Mouse (Mus musculus) limb, embryonic 10.5 days (tissue): Measurements from ENCODE around the gene 1700030J22Rik. TPM values are rescaled to one million over a fixed set of nuclear protein-coding genes. Genes with fewer than 3 reads are reported as not detected.

ENCODE experiments used
- DNase-seq: peaks from one replicate; pipeline ENCODE4 v3.0.0-alpha.2; 2017; ENCODE audit warnings: low spot score
- H3K27ac ChIP-seq: fragments of 300-500 bp; sonication (generic); 2 replicates; pipeline ENCODE4 v1.5.1; 2016; ENCODE audit warnings: mild to moderate bottlenecking
- H3K27me3 ChIP-seq: fragments of 300-500 bp; sonication (generic); 2 replicates; pipeline ENCODE4 v1.6.1; 2016; ENCODE audit warnings: low read depth, mild to moderate bottlenecking; ENCODE audit not compliant: poor library complexity, severe bottlenecking
- H3K36me3 ChIP-seq: fragments of 300-500 bp; sonication (generic); 2 replicates; pipeline ENCODE4 v1.6.1; 2016; ENCODE audit warnings: mild to moderate bottlenecking, moderate library complexity
- H3K4me1 ChIP-seq: fragments of 300-500 bp; sonication (generic); 2 replicates; pipeline ENCODE4 v1.6.1; 2016
- H3K4me3 ChIP-seq: fragments of 300-500 bp; sonication (generic); 2 replicates; pipeline ENCODE4 v1.5.1; 2016; ENCODE audit warnings: mild to moderate bottlenecking, moderate library complexity
- H3K9me3 ChIP-seq: fragments of 300-500 bp; sonication (generic); replicated peaks from 2 replicates; pipeline ENCODE4 v1.6.1; 2016; ENCODE audit warnings: mild to moderate bottlenecking
- WGBS: fragments of 180-500 bp; shearing (Covaris S2); methylation state at CpG from one replicate; pipeline ENCODE4 v1.1.7; 2016; 5-methylcytosine and 5-hydroxymethylcytosine counted together
- polyA plus RNA-seq: library from polyadenylated mRNA; unstranded; fragments of >200 nt; fragmentation: Nextera tagmentation; extraction: Ambion mirVana; gene quantifications from 2 replicates; pipeline ENCODE4 v1.2.1, GENCODE M21; 2016

The 1700030J22Rik gene
- polyA plus RNA-seq, 1 experiment from 2014 or later: 1.5 TPM

GRCm38 (mm10) chr8:116945169-116945910 is 33.4 kb downstream of the 1700030J22Rik start:
- Histone ChIP-seq H3K9me3 (no peaks in the 10 kb centered on the region), H3K27ac (no peak overlapping the region), H3K4me1 (peaks cover 23% of the 10 kb centered on the region), H3K27me3 (no peaks in the 10 kb centered on the region), H3K36me3 (peaks cover 13% of the 10 kb centered on the region), H3K4me3 (no peak overlapping the region)
- 93% methylated on average over 9 of the region's 9 CpGs for WGBS
- no peak for DNase-seq

- Histone ChIP-seq H3K4me1 (peaks cover 23% of the 10 kb centered on the region), H3K36me3 (peaks cover 17% of the 10 kb centered on the region), H3K27ac (no peak overlapping the region), H3K4me3 (peak overlapping the region; percentile 96), H3K9me3 (no peaks in the 10 kb centered on the region), H3K27me3 (no peaks in the 10 kb centered on the region)
- WGBS: 22% methylated on average over 4 of the region's 4 CpGs
- DNase-seq: no peak
Observed at GRCm38 (mm10) chr8:116944385-116944696, 34.4 kb downstream of the 1700030J22Rik start.

- Histone ChIP-seq H3K27me3 (no peaks in the 10 kb centered on the region), H3K27ac (peak overlapping the region; percentile 85)
- WGBS: 2% methylated on average over 62 of the region's 62 CpGs
Observed at GRCm38 (mm10) chr8:116943555-116944384, 35.0 kb downstream of the 1700030J22Rik start.

GRCm38 (mm10) chr8:116943161-116943554 is 35.6 kb downstream of the 1700030J22Rik start, which contains the start of gene Atmin:
Gene Atmin, plus strand, starts transcription at chr8:116943393.
- Histone ChIP-seq H3K4me1 (peaks cover 23% of the 10 kb centered on the region), H3K9me3 (no peaks in the 10 kb centered on the region), H3K27me3 (no peaks in the 10 kb centered on the region), H3K27ac (peak within 1 kb of the TSS; percentile 85), H3K36me3 (peaks cover 24% of the 10 kb centered on the region), H3K4me3 (peak within 1 kb of the TSS; percentile 96)
- DNase-seq: peak; percentile 93
- 1% methylated on average over 46 of the region's 46 CpGs for WGBS

More at GRCm38 (mm10) chr8:116943555-116944384, 35.0 kb downstream of the 1700030J22Rik start:
- Histone ChIP-seq H3K4me1 (peaks cover 23% of the 10 kb centered on the region), H3K4me3 (peak overlapping the region; percentile 96), H3K36me3 (peaks cover 18% of the 10 kb centered on the region), H3K9me3 (no peaks in the 10 kb centered on the region)
- peak; percentile 51 for DNase-seq

- DNase-seq: no peak
- no peak overlapping the region for H3K27ac ChIP-seq
- no peaks in the 10 kb centered on the region for H3K9me3 ChIP-seq
- no peaks in the 10 kb centered on the region for H3K27me3 ChIP-seq
- H3K4me1 ChIP-seq: peaks cover 23% of the 10 kb centered on the region
- WGBS: 83% methylated on average over 12 of the region's 12 CpGs
- no peak overlapping the region for H3K4me3 ChIP-seq
- peaks cover 31% of the 10 kb centered on the region for H3K36me3 ChIP-seq
Observed at GRCm38 (mm10) chr8:116942284-116943058, 36.3 kb downstream of the 1700030J22Rik start.

GRCm38 (mm10) chr8:116935506-116935905 is 43.3 kb downstream of the 1700030J22Rik start:
- Histone ChIP-seq H3K4me1 (no peaks in the 10 kb centered on the region), H3K36me3 (peaks cover 89% of the 10 kb centered on the region), H3K9me3 (no peaks in the 10 kb centered on the region), H3K4me3 (no peak overlapping the region), H3K27ac (no peak overlapping the region), H3K27me3 (no peaks in the 10 kb centered on the region)
- WGBS: 86% methylated on average over 6 of the region's 6 CpGs
- no peak for DNase-seq

GRCm38 (mm10) chr8:116934976-116935375 is 43.8 kb downstream of the 1700030J22Rik start:
- Histone ChIP-seq H3K4me3 (no peak overlapping the region), H3K4me1 (no peaks in the 10 kb centered on the region), H3K36me3 (peaks cover 90% of the 10 kb centered on the region), H3K27ac (no peak overlapping the region), H3K9me3 (no peaks in the 10 kb centered on the region), H3K27me3 (no peaks in the 10 kb centered on the region)
- WGBS: 92% methylated on average over 4 of the region's 4 CpGs
- no peak for DNase-seq

- WGBS: 96% methylated on average over 5 of the region's 5 CpGs
- Histone ChIP-seq H3K36me3 (peaks cover 98% of the 10 kb centered on the region), H3K27me3 (no peaks in the 10 kb centered on the region), H3K9me3 (no peaks in the 10 kb centered on the region), H3K4me3 (no peak overlapping the region), H3K4me1 (no peaks in the 10 kb centered on the region), H3K27ac (no peak overlapping the region)
- DNase-seq: no peak
Observed at GRCm38 (mm10) chr8:116928588-116928987, 50.2 kb downstream of the 1700030J22Rik start.

GRCm38 (mm10) chr8:116927880-116928279 is 50.9 kb downstream of the 1700030J22Rik start:
- H3K4me1 ChIP-seq: no peaks in the 10 kb centered on the region
- H3K27me3 ChIP-seq: no peaks in the 10 kb centered on the region
- H3K4me3 ChIP-seq: no peak overlapping the region
- peak; percentile 59 for DNase-seq
- no peak overlapping the region for H3K27ac ChIP-seq
- H3K9me3 ChIP-seq: no peaks in the 10 kb centered on the region
- WGBS: 89% methylated on average over 9 of the region's 9 CpGs
- H3K36me3 ChIP-seq: peaks cover 94% of the 10 kb centered on the region

- no peak for DNase-seq
- no peak overlapping the region for H3K4me3 ChIP-seq
- no peaks in the 10 kb centered on the region for H3K9me3 ChIP-seq
- no peaks in the 10 kb centered on the region for H3K27me3 ChIP-seq
- peaks cover 15% of the 10 kb centered on the region for H3K4me1 ChIP-seq
- no peak overlapping the region for H3K27ac ChIP-seq
- WGBS: 88% methylated on average over 8 of the region's 8 CpGs
- peaks cover 51% of the 10 kb centered on the region for H3K36me3 ChIP-seq
Observed at GRCm38 (mm10) chr8:116923526-116923925, 55.2 kb downstream of the 1700030J22Rik start.

GRCm38 (mm10) chr8:116922060-116922757 is 56.5 kb downstream of the 1700030J22Rik start:
- Histone ChIP-seq H3K4me1 (peaks cover 15% of the 10 kb centered on the region), H3K36me3 (peaks cover 40% of the 10 kb centered on the region), H3K4me3 (peak overlapping the region; percentile 80), H3K9me3 (no peaks in the 10 kb centered on the region), H3K27me3 (no peaks in the 10 kb centered on the region), H3K27ac (peak overlapping the region; percentile 96)
- DNase-seq: no peak
- WGBS: 33% methylated on average over 17 of the region's 17 CpGs
